Mouse (Mus musculus) CD4-positive naive resting alpha-beta T cell, adult 76 days (primary cell): ENCODE data around the gene Apobec1. TPM values are rescaled to one million over a fixed set of nuclear protein-coding genes. Genes with fewer than 3 reads are reported as not detected.

Experiments
- total RNA-seq: library from RNA; stranded (reverse); gene quantifications from one replicate; pipeline ENCODE4 v1.2.4, GENCODE M21; 2023

Gene Apobec1
- total RNA-seq: 22.2 TPM

GRCm38 (mm10) chr6:122602242-122602991 lies at the start of gene Apobec1:
Apobec1 (minus strand) TSS chr6:122602444.

DNA sequence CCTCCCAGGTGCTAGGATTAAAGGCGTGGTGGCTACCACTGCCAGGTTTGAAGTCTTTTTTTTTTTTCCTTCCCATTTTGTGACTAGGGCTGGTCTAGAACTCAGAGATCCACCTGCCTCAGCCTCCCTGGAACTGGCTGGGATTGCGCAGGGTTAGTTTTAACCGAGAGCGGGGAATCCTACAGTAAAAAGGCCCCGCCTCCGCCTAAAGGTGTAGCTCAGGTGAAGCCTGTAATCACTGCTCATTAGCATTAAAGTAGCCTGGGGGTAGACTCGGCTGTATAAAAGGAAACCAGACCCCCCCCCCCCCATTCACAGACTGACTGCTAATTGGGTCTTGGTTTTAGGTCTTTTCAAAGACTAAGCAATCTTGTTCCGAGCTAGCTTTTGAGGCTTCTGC lies 23.9 kb upstream of the Apobec1 start, which contains the start of gene Dppa3:
Dppa3 (plus strand) TSS at position 301 of the 400 bp plus-strand sequence.

DNA sequence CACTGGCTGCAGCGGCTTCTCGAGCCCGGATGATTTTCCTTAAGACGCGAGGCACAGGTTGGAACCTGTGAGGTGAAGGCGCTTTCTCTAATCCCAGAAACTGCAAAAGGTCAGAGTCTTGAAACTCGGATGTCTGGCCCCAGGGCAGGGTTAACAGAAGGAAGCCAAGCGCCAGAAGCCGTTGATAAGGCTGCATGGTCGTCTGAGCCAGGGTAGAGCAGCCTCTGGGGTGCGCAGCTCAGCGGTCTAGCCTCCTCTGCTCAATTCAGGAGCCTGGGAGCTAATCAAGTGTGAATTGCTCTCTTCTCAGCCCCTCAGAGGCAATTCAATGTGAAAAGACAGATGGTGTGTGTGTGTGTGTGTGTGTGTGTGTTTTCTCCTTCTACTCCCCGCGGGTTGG lies 7.5 kb upstream of the Apobec1 start, which contains the start of gene Gdf3:
Gdf3 (minus strand) TSS at position 317 of the 400 bp plus-strand sequence.

GRCm38 (mm10) chr6:122553606-122554005 lies 48.6 kb downstream of the Apobec1 start, which contains the start of gene Aicda:
Aicda (plus strand) TSS chr6:122553801.

Other genes with a start within 250 kb of the Apobec1 start
- not detected for gene Rimklb, start 103.7 kb downstream of the Apobec1 start, total RNA-seq
- not detected for gene Mfap5, start 96.6 kb downstream of the Apobec1 start, total RNA-seq
- not detected for gene Aicda, start 48.6 kb downstream of the Apobec1 start, total RNA-seq
- not detected for gene Gdf3, start 7.6 kb upstream of the Apobec1 start, total RNA-seq
- not detected for gene Dppa3, start 24.0 kb upstream of the Apobec1 start, total RNA-seq
- not detected for gene Nanog, start 105.0 kb upstream of the Apobec1 start, total RNA-seq
- 23.5 TPM for gene Slc2a3, start 199.2 kb upstream of the Apobec1 start, total RNA-seq
- gene Foxj2, start 217.5 kb upstream of the Apobec1 start, total RNA-seq: 35.7 TPM